Mouse (Mus musculus): ENCODE results near the gene Aaas.

- TF ChIP-seq GATA1 (IDR thresholded peaks at IDR 0.05; ENCODE audit: borderline replicate concordance, low read length) (no peak), FLI1 (IDR thresholded peaks at IDR 0.05; ENCODE audit: low read length) (no peak)
Measured at GRCm38 (mm10) chr15:102377810-102378262, 27.3 kb upstream of the Aaas start.
